Mouse (Mus musculus): ENCODE data around the gene Nln. TPM values are rescaled to one million over a fixed set of nuclear protein-coding genes. Genes with fewer than 3 reads are reported as not detected.

Nln gene
- total and polyA plus RNA-seq, 3 experiments = 38.5 to 76.5 (median 51.2) TPM

DNA sequence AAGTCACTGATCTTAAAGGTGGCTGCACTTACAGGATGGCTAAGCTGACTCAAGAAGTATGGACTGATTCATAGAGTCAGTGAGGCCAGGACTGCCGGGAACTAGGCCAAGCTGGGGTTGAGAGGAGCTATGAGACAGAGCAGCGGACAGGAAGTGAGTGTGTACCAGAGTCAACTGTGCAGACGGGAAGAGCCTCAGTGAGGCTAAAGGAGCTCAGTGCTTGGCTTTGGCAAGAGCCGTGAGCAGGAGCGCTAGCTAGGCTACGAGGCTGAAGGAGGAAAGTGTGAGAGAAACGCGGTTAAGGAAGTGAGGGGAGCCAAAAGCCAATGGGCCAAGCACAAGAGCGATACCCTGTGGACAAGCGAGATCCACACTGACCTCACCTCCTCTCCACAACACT is 34.7 kb downstream of the Nln start:
- no peaks in the 10 kb centered on the region for H3K9me3 ChIP-seq (replicated peaks; ENCODE audit: low read length)
- no peak overlapping the region for H3K27ac ChIP-seq (ENCODE audit: insufficient read depth, low read depth)
- no peaks in the 10 kb centered on the region for H3K79me2 ChIP-seq (replicated peaks; ENCODE audit: control insufficient read depth, extremely low read depth, insufficient read depth, poor library complexity, severe bottlenecking)
- H3K4me2 ChIP-seq (ENCODE audit: insufficient read depth, low read depth, poor library complexity, severe bottlenecking) = no peak overlapping the region
- dilution Hi-C loops (cut with MboI; ENCODE audit: extremely low pct_ligation_motif_present, extremely low pct_unique_long_range_greater_than_20kb, low sequenced_read_pairs) = no loop called here
- TF ChIP-seq MEF2A (IDR thresholded peaks at IDR 0.05; ENCODE audit: borderline replicate concordance, low read depth, low read length) (no peak), IRF4 (IDR thresholded peaks at IDR 0.05; ENCODE audit: low read depth, low read length) (no peak), MYC (IDR thresholded peaks at IDR 0.05; ENCODE audit: low read depth, low read length) (no peak), TCF12 (IDR thresholded peaks at IDR 0.05; ENCODE audit: low read depth, low read length) (no peak), GABPA (IDR thresholded peaks at IDR 0.05; ENCODE audit: insufficient replicate concordance, low read depth, low read length) (no peak), ZKSCAN1 (IDR thresholded peaks at IDR 0.05; ENCODE audit: borderline replicate concordance, low read depth, low read length) (no peak), SIN3A (IDR thresholded peaks at IDR 0.05; ENCODE audit: low read length) (no peak), KAT2A (IDR thresholded peaks at IDR 0.05; ENCODE audit: insufficient replicate concordance, low read length) (no peak), MXI1 (IDR thresholded peaks at IDR 0.05; ENCODE audit: low read depth, low read length) (no peak), CTCF (conservative IDR thresholded peaks at IDR 0.05 in 1 of 2, IDR thresholded peaks at IDR 0.05 in 1 of 2; ENCODE audit: low read depth in 2 of 2, low read length in 2 of 2) (no peak), MAX (IDR thresholded peaks at IDR 0.05; ENCODE audit: low read length) (no peak), ZMIZ1 (IDR thresholded peaks at IDR 0.05; ENCODE audit: low read depth, low read length) (no peak), SMC3 (IDR thresholded peaks at IDR 0.05; ENCODE audit: low read depth, low read length) (no peak), EP300 (IDR thresholded peaks at IDR 0.05; ENCODE audit: low read length) (no peak), HCFC1 (IDR thresholded peaks at IDR 0.05; ENCODE audit: low read depth, low read length) (no peak)
- H3K36me3 ChIP-seq (replicated peaks in 1 of 2; ENCODE audit: control insufficient read depth in 1 of 2, insufficient read depth in 1 of 2, low read length in 1 of 2) = peaks cover 26 to 76% of the 10 kb centered on the region in 2 experiments
- in situ Hi-C loops (cut with MboI; ENCODE audit: low pct_ligation_motif_present, low pct_unique_long_range_greater_than_20kb, low sequenced_read_pairs) = loop anchor here (25.0 kb wide), 1 partner anchor 312 kb away; the partner anchor contains the start of gene Srek1
- H3K27me3 ChIP-seq (replicated peaks) = no peaks in the 10 kb centered on the region
- H3K4me3 ChIP-seq (replicated peaks in 1 of 3; ENCODE audit: low read depth in 2 of 3, low read length in 2 of 3, poor library complexity in 1 of 3) = no peak overlapping the region
- no peak overlapping the region for H3K9ac ChIP-seq (ENCODE audit: insufficient read depth, low read depth)
- H3K4me1 ChIP-seq (ENCODE audit: control insufficient read depth in 1 of 2, insufficient read depth in 2 of 2) = peaks cover 0 to 9% of the 10 kb centered on the region in 2 experiments; a peak in 2 of 4 replicates
- no peak for DNase-seq (ENCODE audit: extremely low read depth)

DNA sequence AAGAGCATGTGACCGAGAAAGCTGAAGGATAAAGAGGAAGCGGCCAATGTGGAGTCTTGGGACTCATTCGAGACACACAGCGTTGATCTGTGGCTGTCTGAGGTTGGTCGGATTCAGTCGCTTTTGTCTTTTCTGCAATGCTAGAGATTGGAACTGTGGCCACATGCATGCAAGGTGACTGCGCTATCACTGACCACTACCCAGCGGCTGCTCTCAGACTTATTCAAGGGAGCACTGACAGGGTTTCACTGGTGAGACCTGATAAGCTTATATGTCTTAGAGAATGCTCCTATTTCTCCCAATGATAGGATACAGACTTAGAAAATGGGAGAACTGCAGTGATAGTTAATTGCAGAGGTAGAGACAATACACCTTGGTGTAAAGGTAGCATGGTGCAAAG is 35.2 kb downstream of the Nln start:
- no peaks in the 10 kb centered on the region for H3K9me3 ChIP-seq (replicated peaks; ENCODE audit: low read length)
- no peak overlapping the region for H3K4me3 ChIP-seq (replicated peaks in 1 of 3; ENCODE audit: low read depth in 2 of 3, low read length in 2 of 3, poor library complexity in 1 of 3)
- no peaks in the 10 kb centered on the region for H3K27me3 ChIP-seq (replicated peaks)
- DNase-seq (ENCODE audit: extremely low read depth) = no peak
- H3K79me2 ChIP-seq (replicated peaks; ENCODE audit: control insufficient read depth, extremely low read depth, insufficient read depth, poor library complexity, severe bottlenecking) = no peaks in the 10 kb centered on the region
- dilution Hi-C loops (cut with MboI; ENCODE audit: extremely low pct_ligation_motif_present, extremely low pct_unique_long_range_greater_than_20kb, low sequenced_read_pairs) (no loop called here), in situ Hi-C loops (cut with MboI; ENCODE audit: low pct_ligation_motif_present, low pct_unique_long_range_greater_than_20kb, low sequenced_read_pairs) (no loop called here)
- peaks cover 31 to 77% of the 10 kb centered on the region in 2 experiments for H3K36me3 ChIP-seq (replicated peaks in 1 of 2; ENCODE audit: control insufficient read depth in 1 of 2, insufficient read depth in 1 of 2, low read length in 1 of 2)
- peaks cover 0 to 9% of the 10 kb centered on the region in 2 experiments; a peak in 2 of 4 replicates for H3K4me1 ChIP-seq (ENCODE audit: control insufficient read depth in 1 of 2, insufficient read depth in 2 of 2)
- H3K9ac ChIP-seq (ENCODE audit: insufficient read depth, low read depth) = no peak overlapping the region
- no peak overlapping the region for H3K27ac ChIP-seq (ENCODE audit: insufficient read depth, low read depth)
- no peak for TF ChIP-seq NRF1 (IDR thresholded peaks at IDR 0.05; ENCODE audit: low read depth, low read length)
- TF ChIP-seq BHLHE40 (IDR thresholded peaks at IDR 0.05; ENCODE audit: low read depth, low read length) = no peak
- TF ChIP-seq KAT2A (IDR thresholded peaks at IDR 0.05; ENCODE audit: insufficient replicate concordance, low read length) = no peak
- no peak for TF ChIP-seq JUN (IDR thresholded peaks at IDR 0.05; ENCODE audit: insufficient read depth, low read depth, low read length)
- no peak for TF ChIP-seq SIN3A (IDR thresholded peaks at IDR 0.05; ENCODE audit: low read length)
- no peak for TF ChIP-seq POLR2AphosphoS2 (IDR thresholded peaks at IDR 0.05; ENCODE audit: low read depth, low read length)
- TF ChIP-seq MAZ (IDR thresholded peaks at IDR 0.05; ENCODE audit: low read depth, low read length) = no peak
- TF ChIP-seq MAX (IDR thresholded peaks at IDR 0.05; ENCODE audit: low read length) = no peak
- no peak for TF ChIP-seq MYC (IDR thresholded peaks at IDR 0.05; ENCODE audit: low read depth, low read length)
- TF ChIP-seq CHD2 (IDR thresholded peaks at IDR 0.05; ENCODE audit: low read length) = no peak
- no peak for TF ChIP-seq USF2 (conservative IDR thresholded peaks at IDR 0.05; ENCODE audit: low read depth, low read length)
- TF ChIP-seq CTCF (conservative IDR thresholded peaks at IDR 0.05 in 1 of 2, IDR thresholded peaks at IDR 0.05 in 1 of 2; ENCODE audit: low read depth in 2 of 2, low read length in 2 of 2) = no peak
- TF ChIP-seq SMC3 (IDR thresholded peaks at IDR 0.05; ENCODE audit: low read depth, low read length) = no peak
- no peak for TF ChIP-seq TCF12 (IDR thresholded peaks at IDR 0.05; ENCODE audit: low read depth, low read length)
- TF ChIP-seq EP300 (IDR thresholded peaks at IDR 0.05; ENCODE audit: low read length) = no peak
- TF ChIP-seq TBP (conservative IDR thresholded peaks at IDR 0.05; ENCODE audit: low read depth, low read length) = no peak
- no peak for TF ChIP-seq GABPA (IDR thresholded peaks at IDR 0.05; ENCODE audit: insufficient replicate concordance, low read depth, low read length)
- no peak for TF ChIP-seq MEF2A (IDR thresholded peaks at IDR 0.05; ENCODE audit: borderline replicate concordance, low read depth, low read length)
- no peak for TF ChIP-seq RAD21 (IDR thresholded peaks at IDR 0.05; ENCODE audit: low read depth, low read length)
- no peak for TF ChIP-seq POLR2A (IDR thresholded peaks at IDR 0.05; ENCODE audit: low read depth, low read length)
- no peak overlapping the region for H3K4me2 ChIP-seq (ENCODE audit: insufficient read depth, low read depth, poor library complexity, severe bottlenecking)

Data from CH12.LX (cell line).